Mouse (Mus musculus) heart, postnatal 0 days (tissue): ENCODE results near the gene Sema3d.

Experiments
- CTCF ChIP-seq: IDR thresholded peaks from 2 replicates; pipeline ENCODE4 v1.5.1; 2016; ENCODE audit warnings: antibody characterized with exemption, control low read depth, low read depth
- EP300 ChIP-seq: IDR thresholded peaks from 2 replicates; pipeline ENCODE4 v1.6.1; 2016; ENCODE audit warnings: antibody characterized with exemption, low read depth

DNA sequence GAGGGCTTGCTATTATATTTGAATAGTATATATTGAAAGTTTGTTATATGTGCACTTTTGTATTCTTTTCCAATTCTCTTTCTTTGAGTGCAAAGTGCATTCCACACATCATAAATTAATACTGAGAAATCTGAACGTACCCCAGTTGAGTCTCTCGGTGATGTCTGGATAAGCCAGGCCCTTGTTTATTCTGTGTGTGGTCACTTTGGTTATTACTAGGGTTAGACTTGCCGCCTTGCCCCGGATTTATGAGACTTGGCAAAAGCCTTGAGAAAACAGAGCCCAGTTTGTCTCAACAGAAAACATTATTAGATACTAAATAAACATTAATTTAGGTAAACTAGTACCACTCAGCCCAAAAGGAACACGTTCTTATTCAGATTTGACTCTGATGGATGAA lies 40.1 kb downstream of the Sema3d start:
- no peak for TF ChIP-seq CTCF
- no peak for TF ChIP-seq EP300
